Mouse (Mus musculus) liver, postnatal 0 days (tissue): ENCODE results near the gene Nosip. TPM values are rescaled to one million over a fixed set of nuclear protein-coding genes. Genes with fewer than 3 reads are reported as not detected.
"Not testable (repeated sequence)": the region's sequence is repeated elsewhere in the genome, so short reads cannot be mapped to it uniquely, and the experiment has no call there.

Experiments
- ATAC-seq: fragments of 200-750 bp; cut with Nextera tagmentation; 2 replicates; pipeline ENCODE4 v1.8.0; 2017; ENCODE audit warnings: mild to moderate bottlenecking, moderate library complexity
- DNase-seq: peaks from one replicate; pipeline ENCODE4 v3.0.0-alpha.2; 2016
- H3K27ac ChIP-seq: fragments of 300-500 bp; sonication (generic); 2 replicates; pipeline ENCODE4 v1.5.1; 2014; ENCODE audit warnings: antibody characterized with exemption, moderate library complexity, mild to moderate bottlenecking, low read depth
- H3K27me3 ChIP-seq: fragments of 300-500 bp; sonication (generic); 2 replicates; pipeline ENCODE4 v1.6.1; 2014; ENCODE audit warnings: low read length, control low read depth, mixed read lengths; ENCODE audit not compliant: insufficient read depth
- H3K36me3 ChIP-seq: fragments of 300-500 bp; sonication (generic); replicated peaks from 2 replicates; pipeline ENCODE4 v1.6.1; 2014; ENCODE audit warnings: mild to moderate bottlenecking, control low read depth, low read length, moderate library complexity, mixed read lengths; ENCODE audit not compliant: insufficient read depth
- H3K4me1 ChIP-seq: fragments of 300-500 bp; sonication (generic); 2 replicates; pipeline ENCODE4 v1.6.1; 2014; ENCODE audit warnings: antibody characterized with exemption, mild to moderate bottlenecking, control low read depth; ENCODE audit not compliant: insufficient read depth
- H3K4me2 ChIP-seq: fragments of 300-500 bp; sonication (generic); 2 replicates; pipeline ENCODE4 v1.6.1; 2014; ENCODE audit warnings: low read depth, mild to moderate bottlenecking, low read length, moderate library complexity, mixed read lengths
- H3K4me3 ChIP-seq: fragments of 300-500 bp; sonication (generic); 2 replicates; pipeline ENCODE4 v1.5.1; 2014; ENCODE audit warnings: low read depth, low read length
- H3K9ac ChIP-seq: fragments of 300-500 bp; sonication (generic); replicated peaks from 2 replicates; pipeline ENCODE4 v1.6.1; 2014; ENCODE audit warnings: mild to moderate bottlenecking, moderate library complexity
- H3K9me3 ChIP-seq: fragments of 300-500 bp; sonication (generic); 2 replicates; pipeline ENCODE4 v1.6.1; 2016; ENCODE audit warnings: mild to moderate bottlenecking, control low read depth, low read length, mixed read lengths
- CTCF ChIP-seq: sonication (generic); IDR thresholded peaks from 2 replicates; pipeline ENCODE4 v1.5.1; 2016; ENCODE audit warnings: antibody characterized with exemption, low read depth
- EP300 ChIP-seq: IDR thresholded peaks from 2 replicates; pipeline ENCODE4 v1.6.1; 2016; ENCODE audit warnings: antibody characterized with exemption, low read depth, mild to moderate bottlenecking
- WGBS: fragments of 180-500 bp; shearing (Covaris S2); extraction: QIAGEN DNeasy Blood & Tissue Kit; methylation state at CpG from one replicate; pipeline ENCODE4 v1.1.7; 2014; ENCODE audit not compliant: insufficient replicate concordance; 5-methylcytosine and 5-hydroxymethylcytosine counted together
- polyA plus RNA-seq: library from polyadenylated mRNA; unstranded; fragments of >200 nt; fragmentation: Nextera tagmentation; extraction: Ambion mirVana; gene quantifications from 2 replicates; pipeline ENCODE4 v1.2.1, GENCODE M21; 2015

Gene Nosip
- polyA plus RNA-seq, 1 experiment from 2014 or later: 22.2 TPM

DNA sequence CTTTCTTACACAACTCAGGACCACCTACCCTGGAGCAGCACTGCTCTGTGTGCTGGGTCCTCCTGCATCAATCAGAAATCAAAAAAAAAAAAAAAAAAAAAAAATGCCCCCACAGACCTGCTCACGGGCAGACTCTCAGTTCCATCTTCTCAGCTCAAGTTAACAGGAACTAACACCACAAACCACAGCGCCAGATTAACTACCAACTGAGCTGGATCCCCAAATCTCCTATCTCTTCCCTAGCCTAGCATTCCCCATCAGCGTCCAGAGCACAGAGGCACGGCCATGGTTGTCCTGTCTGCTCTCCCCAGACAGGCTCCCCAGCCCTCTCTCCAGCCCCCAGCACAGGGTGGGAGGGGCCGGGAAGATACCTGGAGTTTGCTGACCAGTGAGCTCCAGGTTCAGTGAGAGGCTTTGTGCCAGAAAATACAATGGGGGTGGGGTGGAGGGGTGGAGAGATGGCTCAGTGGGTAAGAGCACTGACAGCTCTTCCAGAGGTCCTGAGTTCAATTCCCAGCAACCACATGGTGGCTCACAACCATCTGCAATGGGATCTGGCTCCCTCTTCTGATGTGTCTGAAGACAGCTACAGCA lies 44.9 kb downstream of the Nosip start:
- Histone ChIP-seq H3K4me3 (no peak overlapping the region), H3K27ac (no peak overlapping the region), H3K9me3 (no peaks in the 10 kb centered on the region), H3K4me1 (peaks cover 12% of the 10 kb centered on the region), H3K36me3 (no peaks in the 10 kb centered on the region), H3K9ac (no peak overlapping the region), H3K27me3 (no peaks in the 10 kb centered on the region), H3K4me2 (no peak overlapping the region)
- no peak for DNase-seq
- TF ChIP-seq EP300 (no peak), CTCF (no peak)
- no peak for ATAC-seq
- 48% methylated on average over 5 of the region's 5 CpGs for WGBS

- H3K4me1 ChIP-seq, H3K27me3 ChIP-seq: not testable (repeated sequence)
Observed at GRCm38 (mm10) chr7:45110089-45110488, 47.9 kb downstream of the Nosip start.

DNA sequence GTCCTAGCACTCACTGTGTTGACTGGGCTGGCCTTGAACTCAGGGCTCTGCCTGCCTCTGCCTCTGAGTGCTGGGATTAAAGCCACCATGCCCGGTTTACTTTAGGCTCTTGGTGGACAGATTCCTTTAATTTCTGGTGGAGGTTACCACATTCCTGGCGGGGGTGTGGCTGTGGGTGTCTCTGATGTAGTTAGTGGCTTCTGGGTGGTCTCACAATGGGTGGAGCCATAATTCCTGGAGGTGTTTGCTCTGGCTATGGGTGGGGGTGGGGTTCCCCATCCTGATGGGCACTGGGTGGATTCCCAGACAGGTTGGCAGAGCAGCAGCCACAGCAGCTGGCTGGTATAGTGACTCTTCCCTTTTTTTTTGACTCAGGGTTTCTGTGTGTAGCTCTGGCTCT lies 49.7 kb downstream of the Nosip start:
- Histone ChIP-seq H3K4me3 (no peak overlapping the region), H3K4me1 (no peaks in the 10 kb centered on the region), H3K27ac (no peak overlapping the region), H3K27me3 (no peaks in the 10 kb centered on the region), H3K9ac (no peak overlapping the region), H3K4me2 (no peak overlapping the region), H3K36me3 (no peaks in the 10 kb centered on the region), H3K9me3 (no peaks in the 10 kb centered on the region)
- TF ChIP-seq EP300 (no peak), CTCF (no peak)
- ATAC-seq (no peak), DNase-seq (no peak)
- 64% methylated on average over 2 of the region's 2 CpGs for WGBS

More at GRCm38 (mm10) chr7:45110089-45110488, 47.9 kb downstream of the Nosip start:
- WGBS: 73% methylated on average over 4 of the region's 4 CpGs
- not testable (repeated sequence) for H3K27ac ChIP-seq, H3K36me3 ChIP-seq, DNase-seq, H3K4me2 ChIP-seq, H3K4me3 ChIP-seq, H3K9ac ChIP-seq, H3K9me3 ChIP-seq, ATAC-seq

GRCm38 (mm10) chr7:45112529-45112928 lies 50.3 kb downstream of the Nosip start:
- Histone ChIP-seq H3K4me2 (no peak overlapping the region), H3K9me3 (no peaks in the 10 kb centered on the region), H3K36me3 (no peaks in the 10 kb centered on the region), H3K9ac (no peak overlapping the region), H3K4me3 (no peak overlapping the region), H3K27ac (no peak overlapping the region), H3K4me1 (no peaks in the 10 kb centered on the region), H3K27me3 (no peaks in the 10 kb centered on the region)
- TF ChIP-seq CTCF: no peak
- no peak for TF ChIP-seq EP300
- ATAC-seq: no peak
- no peak for DNase-seq
- 40% methylated on average over 3 of the region's 3 CpGs for WGBS

DNA sequence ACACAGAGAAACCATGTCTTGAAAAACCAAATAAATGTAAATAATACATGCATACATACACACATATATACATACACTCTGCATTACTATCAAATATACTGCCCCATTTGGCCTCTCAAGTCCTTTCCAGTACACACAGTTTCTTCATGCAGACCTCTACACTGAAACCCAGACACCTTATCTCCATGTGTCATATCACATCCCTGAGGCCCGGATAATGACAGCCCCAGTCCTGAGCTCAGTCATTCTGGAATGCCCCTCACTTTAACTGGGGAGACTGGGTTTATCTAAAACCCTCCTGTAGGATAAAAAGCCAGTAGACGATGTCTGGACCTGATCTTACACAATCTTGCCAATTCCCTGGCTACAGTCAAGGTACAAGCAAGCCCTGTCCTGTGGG lies 51.2 kb downstream of the Nosip start:
- Histone ChIP-seq H3K27me3 (no peaks in the 10 kb centered on the region), H3K4me1 (no peaks in the 10 kb centered on the region), H3K36me3 (no peaks in the 10 kb centered on the region), H3K4me3 (no peak overlapping the region), H3K9me3 (no peaks in the 10 kb centered on the region), H3K27ac (no peak overlapping the region), H3K9ac (no peak overlapping the region), H3K4me2 (no peak overlapping the region)
- DNase-seq (no peak), ATAC-seq (no peak)
- WGBS: 43% methylated on average over 2 of the region's 2 CpGs
- TF ChIP-seq CTCF: no peak
- no peak for TF ChIP-seq EP300

- peaks cover 15% of the 10 kb centered on the region for H3K4me1 ChIP-seq
- H3K9ac ChIP-seq: no peak overlapping the region
- H3K9me3 ChIP-seq: no peaks in the 10 kb centered on the region
- no peak for ATAC-seq
- no peak overlapping the region for H3K4me3 ChIP-seq
- H3K27me3 ChIP-seq: no peaks in the 10 kb centered on the region
- no peak for DNase-seq
- WGBS: 63% methylated on average over 8 of the region's 8 CpGs
- TF ChIP-seq CTCF: no peak
- no peak for TF ChIP-seq EP300
- H3K27ac ChIP-seq: no peak overlapping the region
- peaks cover 29% of the 10 kb centered on the region for H3K36me3 ChIP-seq
- H3K4me2 ChIP-seq: no peak overlapping the region
Observed at GRCm38 (mm10) chr7:45117566-45117965, 55.3 kb downstream of the Nosip start.

GRCm38 (mm10) chr7:45118336-45118735 lies 56.1 kb downstream of the Nosip start:
- DNase-seq (no peak), ATAC-seq (no peak)
- Histone ChIP-seq H3K27me3 (no peaks in the 10 kb centered on the region), H3K4me3 (no peak overlapping the region), H3K36me3 (peaks cover 33% of the 10 kb centered on the region), H3K9me3 (no peaks in the 10 kb centered on the region), H3K4me1 (peaks cover 22% of the 10 kb centered on the region), H3K27ac (no peak overlapping the region), H3K9ac (no peak overlapping the region), H3K4me2 (no peak overlapping the region)
- WGBS: 59% methylated on average over 6 of the region's 6 CpGs
- TF ChIP-seq CTCF: no peak
- TF ChIP-seq EP300: no peak
